Mouse (Mus musculus) cerebellum, adult 2 months (tissue): ENCODE measurements around the gene Tln1. TPM values are rescaled to one million over a fixed set of nuclear protein-coding genes. Genes with fewer than 3 reads are reported as not detected.
A peak's percentile ranks its signal among the peaks of the same experiment; 100 is the strongest.

Experiments used
- DNase-seq, 2 experiments: peaks; one replicate each; pipeline ENCODE4 v3.0.0; 2021
- H3K27ac ChIP-seq: fragments of 200-500 bp; 2 replicates; pipeline ENCODE4 v1.5.1; 2012; ENCODE audit warnings: low read length, control low read depth, inconsistent platforms; ENCODE audit not compliant: insufficient read depth
- H3K27me3 ChIP-seq: fragments of 200-500 bp; 2 replicates; pipeline ENCODE4 v1.6.1; 2012; ENCODE audit warnings: inconsistent platforms, mild to moderate bottlenecking, low read length, moderate library complexity; ENCODE audit not compliant: control insufficient read depth, insufficient read depth
- H3K4me1 ChIP-seq: fragments of 200-500 bp; 2 replicates; pipeline ENCODE4 v1.6.1; 2011; ENCODE audit warnings: low read length; ENCODE audit not compliant: control insufficient read depth, insufficient read depth
- H3K4me3 ChIP-seq: fragments of 200-500 bp; replicated peaks from 2 replicates; pipeline ENCODE3; 2011; ENCODE audit warnings: mild to moderate bottlenecking, low read depth, low read length, control low read depth; ENCODE audit not compliant: insufficient read depth
- CTCF ChIP-seq: fragments of 200-500 bp; IDR thresholded peaks from 2 replicates; pipeline ENCODE4 v1.5.1; 2011; ENCODE audit warnings: low read depth, mild to moderate bottlenecking, control low read depth, low read length, moderate library complexity, borderline replicate concordance; ENCODE audit not compliant: insufficient read depth
- POLR2A ChIP-seq: fragments of 200-500 bp; IDR thresholded peaks from 2 replicates; pipeline ENCODE4 v1.6.1; 2011; ENCODE audit warnings: low read length, control low read depth, borderline replicate concordance; ENCODE audit not compliant: insufficient read depth
- whole genome bisulfite sequencing: fragments of 180-500 bp; shearing (Covaris S2); methylation state at CpG from one replicate; pipeline ENCODE4 v1.1.7; 2018; 5-methylcytosine and 5-hydroxymethylcytosine counted together
- polyA plus RNA-seq: library from polyadenylated mRNA; depleted of rRNA; stranded (reverse); fragments of >200 nt; gene quantifications from 2 replicates; pipeline ENCODE4 v1.2.3, GENCODE M21; 2012

Tln1 gene
- polyA plus RNA-seq, 1 experiment = 48.8 TPM

DNA sequence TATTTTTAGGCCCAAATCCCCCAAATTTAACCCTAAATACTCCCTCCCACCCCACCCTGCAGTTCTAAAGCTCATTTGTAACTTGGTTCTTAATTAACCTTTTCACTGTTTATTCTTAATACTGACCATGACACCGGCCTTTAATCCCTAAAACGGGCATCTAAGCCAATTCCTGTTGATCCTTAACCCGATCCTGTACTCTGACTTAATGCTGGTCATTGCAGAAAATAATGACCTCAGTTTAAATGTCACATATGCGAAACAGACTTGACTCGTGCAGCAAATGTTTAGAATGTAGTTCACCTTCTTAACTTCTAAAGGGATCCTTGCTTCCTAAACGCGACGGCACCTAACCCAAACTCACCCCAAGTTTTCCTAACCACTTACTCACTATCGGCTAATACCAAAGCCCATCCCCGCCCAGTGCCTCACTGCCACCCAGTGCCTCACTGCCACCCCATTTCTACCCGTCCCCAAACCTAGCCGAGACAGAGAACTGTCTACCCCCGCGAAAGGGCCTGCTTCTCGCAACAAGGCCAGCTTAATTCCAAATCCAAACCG is 975 bp downstream of the Tln1 start:
- 2% methylated on average over 16 of the region's 16 CpGs for WGBS
- Histone ChIP-seq H3K4me1 (peaks cover 19% of the 10 kb centered on the region), H3K27ac (peak overlapping the region; percentile 77), H3K4me3 (peak overlapping the region; percentile 86), H3K27me3 (no peaks in the 10 kb centered on the region)
- no peak for DNase-seq
- no peak for TF ChIP-seq CTCF
- TF ChIP-seq POLR2A = no peak

- H3K4me1 ChIP-seq = peaks cover 19% of the 10 kb centered on the region
- WGBS = 33% methylated on average over 2 of the region's 2 CpGs
- no peak overlapping the region for H3K27ac ChIP-seq
- no peak for DNase-seq
- peak overlapping the region; percentile 37 for H3K4me3 ChIP-seq
- TF ChIP-seq POLR2A = no peak
- TF ChIP-seq CTCF = no peak
- no peaks in the 10 kb centered on the region for H3K27me3 ChIP-seq
Observed at GRCm38 (mm10) chr4:43560976-43561375, 1.5 kb downstream of the Tln1 start.

DNA sequence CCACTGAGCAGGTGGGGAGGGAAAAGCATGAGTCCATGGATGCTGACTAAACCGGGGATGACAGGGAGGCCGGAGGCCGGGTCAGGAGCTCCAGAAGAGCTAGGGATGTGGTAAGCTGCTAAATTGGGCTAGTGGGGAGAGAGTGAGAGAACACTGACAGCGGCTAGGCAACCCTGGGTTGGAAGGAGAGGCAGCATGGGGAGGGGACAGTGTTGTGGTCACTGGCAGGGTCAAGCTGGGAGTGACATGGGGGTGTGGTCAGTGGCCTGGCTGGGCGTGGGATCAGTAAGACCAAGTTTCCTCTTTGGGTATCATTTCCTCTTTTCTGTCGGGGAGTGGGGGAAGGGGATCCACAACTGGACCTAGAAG is 2.3 kb downstream of the Tln1 start:
- H3K27me3 ChIP-seq = no peaks in the 10 kb centered on the region
- no peak overlapping the region for H3K27ac ChIP-seq
- DNase-seq = no peak
- no peak for TF ChIP-seq CTCF
- TF ChIP-seq POLR2A = no peak
- H3K4me1 ChIP-seq = peaks cover 19% of the 10 kb centered on the region; the same call in 1 of the 2 replicates
- WGBS = 61% methylated on average over 6 of the region's 6 CpGs
- no peak overlapping the region for H3K4me3 ChIP-seq

DNA sequence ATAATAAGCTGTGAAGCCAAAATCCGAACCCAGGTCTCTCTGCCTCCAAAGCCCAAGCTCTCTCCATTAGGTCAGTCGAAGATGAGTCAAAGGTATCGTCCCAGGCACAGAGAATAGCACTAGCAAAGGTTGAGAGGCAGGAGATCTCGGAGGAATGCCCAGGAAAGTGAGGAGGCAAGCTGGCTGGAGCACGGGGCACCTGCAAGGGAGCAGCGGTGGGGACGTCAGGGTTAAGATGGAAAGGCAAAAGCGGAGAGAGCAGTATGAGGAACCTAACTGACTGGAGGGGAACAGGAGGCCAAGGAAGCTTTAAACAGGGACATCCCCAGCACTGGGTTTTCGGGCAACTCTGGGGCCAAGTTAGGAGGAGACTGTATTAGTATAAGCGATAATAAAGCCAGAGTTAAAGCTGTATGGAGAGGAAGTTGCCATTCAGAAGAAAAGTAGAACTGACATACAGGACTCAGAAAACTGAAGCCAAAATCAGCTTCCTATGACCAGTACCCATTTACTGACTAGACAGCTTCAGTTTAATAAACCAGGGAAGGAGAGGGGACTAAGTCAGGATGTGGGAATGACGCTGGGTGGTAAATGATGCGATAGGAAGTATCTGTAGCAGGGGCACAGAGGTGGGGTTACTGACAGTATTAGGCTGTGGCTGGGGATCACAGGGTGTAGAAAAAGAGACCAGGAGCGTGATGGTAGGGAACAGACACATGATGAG is 2.8 kb downstream of the Tln1 start:
- no peak for TF ChIP-seq CTCF
- TF ChIP-seq POLR2A = no peak
- H3K27me3 ChIP-seq = no peaks in the 10 kb centered on the region
- 84% methylated on average over 13 of the region's 13 CpGs for WGBS
- H3K4me1 ChIP-seq = peaks cover 19% of the 10 kb centered on the region; the same call in 1 of the 2 replicates
- no peak overlapping the region for H3K27ac ChIP-seq
- DNase-seq = no peak
- no peak overlapping the region for H3K4me3 ChIP-seq

DNA sequence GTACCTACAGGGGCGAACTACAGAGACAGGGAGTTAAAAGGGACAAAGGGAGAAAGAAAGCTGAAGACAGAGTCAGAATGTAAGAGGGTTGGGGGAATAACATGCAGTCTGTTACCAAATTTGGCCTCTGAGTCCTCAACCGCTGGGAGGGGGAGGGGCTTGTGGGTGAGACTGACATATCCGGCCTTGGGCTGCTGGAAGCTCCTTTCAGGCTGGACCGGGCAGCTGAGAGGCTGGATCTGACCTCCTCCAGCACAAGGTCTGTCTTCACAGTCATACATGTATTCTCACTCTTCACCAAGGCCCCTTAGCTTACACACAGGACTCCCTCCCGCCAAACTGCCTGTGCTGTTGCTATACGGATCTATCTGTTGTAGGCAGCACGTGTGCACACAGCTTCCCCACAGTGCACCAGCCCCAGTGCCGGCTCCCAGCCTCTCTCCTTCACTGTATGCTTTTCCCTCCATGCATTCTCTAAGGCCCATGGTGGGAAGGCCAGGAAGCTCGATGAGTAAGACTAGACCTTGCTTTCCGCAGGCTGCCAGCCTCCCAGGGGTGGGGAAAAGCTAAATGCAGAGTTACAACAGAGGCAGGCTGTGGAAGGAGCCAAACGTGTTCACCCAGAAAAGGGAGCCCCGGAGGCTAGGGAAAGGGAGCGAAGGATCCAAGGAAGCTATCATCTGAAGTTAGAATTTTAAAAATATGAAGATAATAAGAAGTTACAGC is 3.7 kb downstream of the Tln1 start:
- H3K4me1 ChIP-seq = peaks cover 15% of the 10 kb centered on the region; the same call in 1 of the 2 replicates
- no peak overlapping the region for H3K4me3 ChIP-seq
- no peak for DNase-seq
- no peak overlapping the region for H3K27ac ChIP-seq
- TF ChIP-seq POLR2A = no peak
- no peaks in the 10 kb centered on the region for H3K27me3 ChIP-seq
- WGBS = 33% methylated on average over 13 of the region's 13 CpGs

GRCm38 (mm10) chr4:43558028-43558630 is 4.4 kb downstream of the Tln1 start:
- DNase-seq = no peak
- Histone ChIP-seq H3K27me3 (no peaks in the 10 kb centered on the region), H3K4me1 (peaks cover 10% of the 10 kb centered on the region; the same call in 1 of the 2 replicates), H3K27ac (no peak overlapping the region), H3K4me3 (no peak overlapping the region)
- 58% methylated on average over 5 of the region's 5 CpGs for WGBS
- TF ChIP-seq CTCF (no peak), POLR2A (no peak)

- WGBS = 96% methylated on average over 7 of the region's 7 CpGs
- peaks cover 8% of the 10 kb centered on the region; the same call in 1 of the 2 replicates for H3K4me1 ChIP-seq
Observed at GRCm38 (mm10) chr4:43555926-43556325, 6.6 kb downstream of the Tln1 start.

More at GRCm38 (mm10) chr4:43555926-43556325, 6.6 kb downstream of the Tln1 start:
- no peaks in the 10 kb centered on the region for H3K27me3 ChIP-seq
- no peak overlapping the region for H3K27ac ChIP-seq
- no peak overlapping the region for H3K4me3 ChIP-seq
- no peak for TF ChIP-seq CTCF
- no peak for DNase-seq
